Mouse (Mus musculus) brain, embryonic 18.5 days (tissue): ENCODE measurements around the gene Sorbs1.

ENCODE experiments used
- DNase-seq: peaks from one replicate; pipeline ENCODE4 v3.0.0-alpha.2; 2012; ENCODE audit warnings: low read depth, low spot score

Sorbs1 gene

DNA sequence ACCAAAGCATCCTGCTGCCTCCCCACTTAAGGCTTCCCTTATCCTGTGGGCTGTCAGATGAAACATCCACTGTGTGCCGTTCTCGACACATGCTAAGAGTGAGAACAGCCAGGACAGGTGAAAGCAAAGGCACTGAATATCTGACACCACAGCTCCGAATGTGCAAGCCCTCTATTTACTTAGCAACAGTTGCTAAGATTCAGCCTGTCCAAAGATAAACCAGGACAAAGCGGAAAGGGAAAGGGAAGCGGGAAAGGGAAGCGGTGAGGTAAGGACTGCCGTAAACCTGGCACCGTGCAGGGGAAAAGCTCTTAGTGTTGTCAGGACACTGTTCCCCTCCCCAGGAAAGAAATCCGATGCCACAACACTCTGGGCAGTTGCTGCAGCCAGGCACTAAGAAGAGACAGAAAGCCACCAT, 75.9 kb downstream of the Sorbs1 start:
- no peak for DNase-seq

DNA sequence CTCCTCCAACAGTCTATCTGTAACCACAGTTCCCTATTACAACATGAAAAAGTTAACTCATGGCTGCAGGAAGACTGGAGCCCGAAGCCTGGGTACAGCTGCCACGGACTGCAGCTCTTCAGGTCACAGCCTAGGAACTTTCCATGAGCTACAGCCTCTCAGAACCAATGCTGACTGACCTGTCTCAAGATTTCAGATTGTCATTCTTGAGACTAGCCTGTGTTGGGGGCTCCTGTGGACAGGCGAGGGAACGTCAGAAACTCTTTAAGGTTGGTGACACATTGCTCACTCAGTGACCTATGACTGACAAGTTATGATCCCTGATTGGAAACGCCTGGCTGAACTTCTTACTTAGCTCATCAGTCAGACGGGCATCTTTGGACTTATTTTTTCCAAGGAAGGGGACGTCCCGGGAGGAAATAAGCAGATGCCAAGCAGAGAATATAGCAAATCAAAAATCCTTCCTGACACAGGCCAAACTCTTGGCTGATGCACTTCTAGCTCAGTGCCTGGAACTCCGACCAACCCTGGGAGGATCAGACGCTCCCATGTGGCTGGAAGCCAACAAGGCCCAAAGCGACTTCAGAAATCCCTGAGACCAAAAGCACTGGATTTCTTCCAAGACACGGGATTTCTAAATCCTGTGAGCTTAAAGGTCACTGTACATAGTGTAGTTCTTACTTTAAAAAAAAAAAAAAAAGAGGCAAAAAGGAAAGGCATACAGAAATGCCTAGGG, 76.9 kb downstream of the Sorbs1 start:
- DNase-seq, result no peak

DNA sequence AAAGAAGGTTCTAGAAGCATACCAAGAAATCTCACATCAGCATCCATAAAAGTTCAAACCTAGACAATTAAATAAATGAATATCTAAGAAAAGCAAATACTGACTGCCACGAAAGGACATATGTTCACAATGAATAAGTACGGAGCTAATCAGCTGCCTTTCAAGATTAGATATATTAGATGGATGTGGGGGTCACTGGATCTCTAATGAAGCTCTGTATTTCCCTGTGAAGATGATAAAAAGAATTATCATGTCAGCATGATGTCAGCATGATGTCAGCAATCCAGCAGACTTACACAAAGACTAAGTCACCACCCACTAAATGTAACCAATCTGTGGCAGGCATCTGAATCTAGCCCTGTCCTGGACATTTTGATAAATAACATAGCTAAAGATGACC, 77.8 kb downstream of the Sorbs1 start:
- DNase-seq, result no peak

DNA sequence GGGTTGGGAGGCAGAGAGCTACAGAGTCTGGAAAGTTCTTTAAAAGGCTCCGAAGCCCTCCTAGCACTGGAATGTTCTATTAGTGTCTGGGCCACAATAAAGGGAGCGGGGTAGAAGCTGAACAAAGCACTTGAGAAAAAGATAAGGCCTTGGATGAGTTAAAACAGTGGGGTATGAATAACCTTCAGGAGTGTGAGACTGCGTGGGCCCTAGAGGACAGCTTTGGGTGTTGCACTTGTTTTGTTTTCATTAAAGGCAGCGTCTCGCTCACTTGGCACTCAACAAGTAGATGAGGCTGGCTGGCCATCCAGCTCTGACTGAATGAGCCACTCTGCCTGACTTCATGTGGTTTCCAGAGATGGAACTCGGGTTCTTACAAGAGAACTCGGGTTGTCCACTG, 78.5 kb downstream of the Sorbs1 start:
- DNase-seq, result no peak

DNA sequence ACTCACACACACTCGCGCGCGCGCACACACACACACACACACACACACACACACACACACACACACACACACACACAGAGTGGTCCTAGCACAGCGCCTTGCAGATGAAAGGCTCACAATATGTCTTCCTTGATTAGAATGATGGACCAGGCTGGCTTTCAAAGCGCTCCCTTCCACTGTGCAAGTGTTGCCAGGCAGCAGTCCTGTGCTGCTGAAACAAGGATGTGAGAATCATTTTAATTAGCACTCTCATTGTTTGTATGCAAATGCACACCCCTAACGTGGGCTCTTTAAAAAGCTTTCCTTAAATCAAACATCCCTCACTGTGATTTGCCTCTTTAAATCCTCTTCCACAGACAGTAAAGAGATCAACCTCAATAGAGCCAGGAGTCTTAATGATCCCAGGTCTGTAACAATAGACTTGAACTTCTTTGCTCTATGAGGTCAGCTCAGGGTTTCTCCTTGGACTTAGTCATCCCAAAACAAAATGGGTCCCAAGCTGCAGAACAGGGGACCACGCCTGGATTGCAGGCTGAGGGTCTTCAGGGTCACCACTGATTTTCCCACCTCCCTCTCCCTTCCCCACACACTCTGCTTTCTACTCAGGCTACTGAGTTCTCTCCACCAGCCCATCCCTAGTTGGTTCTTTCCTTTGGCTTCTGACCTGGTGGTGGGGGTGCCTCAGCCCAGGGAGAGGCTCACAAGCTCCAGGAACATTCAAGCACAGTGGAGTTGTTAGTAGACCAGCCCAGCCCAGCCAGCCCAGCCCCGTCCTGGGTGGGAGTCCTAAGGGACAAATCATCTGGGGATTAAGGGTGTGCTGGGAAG, 79.3 kb downstream of the Sorbs1 start:
- peak; percentile 69 for DNase-seq

DNA sequence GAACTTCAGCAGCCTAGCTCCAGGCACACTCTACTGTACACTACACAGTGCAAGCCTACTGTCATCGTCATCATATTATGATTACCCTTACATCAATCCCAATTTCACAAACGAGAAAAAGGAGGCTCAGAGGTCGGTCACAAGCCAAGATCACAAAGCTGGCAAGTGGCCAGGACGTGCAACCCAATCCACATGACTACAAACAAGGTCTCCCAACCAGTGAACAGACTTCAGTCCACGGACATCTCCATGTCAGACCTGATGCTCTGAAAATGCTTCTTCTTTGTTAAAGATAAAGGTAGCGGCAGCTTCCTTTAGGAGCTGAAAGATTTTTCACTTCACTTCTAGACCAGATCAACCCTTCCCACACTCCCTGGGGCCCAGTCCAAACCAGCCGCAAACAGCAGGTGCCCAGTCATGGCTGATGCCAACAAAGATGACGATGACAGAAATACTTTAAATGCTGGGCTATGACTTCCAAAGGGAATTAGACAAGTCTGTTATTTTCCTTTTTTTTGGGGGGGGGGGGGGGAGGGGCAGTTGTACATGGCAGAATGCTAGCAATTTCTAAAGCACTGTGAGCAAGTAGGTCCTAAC, 80.2 kb downstream of the Sorbs1 start:
- no peak for DNase-seq

DNA sequence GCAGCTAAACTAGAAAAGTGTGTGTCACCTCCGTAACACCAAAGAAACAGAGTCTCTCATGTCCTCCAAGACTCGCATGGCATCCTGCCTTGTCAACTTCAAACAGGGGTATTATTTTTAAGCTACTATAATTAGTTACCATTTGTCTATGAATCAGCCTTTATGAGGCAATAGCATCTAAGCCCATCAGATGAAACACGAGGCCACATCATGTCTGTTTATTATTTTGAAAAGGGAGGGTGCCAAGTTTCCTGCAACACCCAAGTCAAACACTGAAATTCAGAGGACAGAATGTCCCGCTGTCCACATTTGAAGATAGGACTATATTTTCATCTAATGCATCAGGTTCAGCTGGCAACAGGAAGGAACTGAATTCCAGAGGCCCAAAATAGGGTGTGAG, 81.6 kb downstream of the Sorbs1 start:
- DNase-seq, result no peak

DNA sequence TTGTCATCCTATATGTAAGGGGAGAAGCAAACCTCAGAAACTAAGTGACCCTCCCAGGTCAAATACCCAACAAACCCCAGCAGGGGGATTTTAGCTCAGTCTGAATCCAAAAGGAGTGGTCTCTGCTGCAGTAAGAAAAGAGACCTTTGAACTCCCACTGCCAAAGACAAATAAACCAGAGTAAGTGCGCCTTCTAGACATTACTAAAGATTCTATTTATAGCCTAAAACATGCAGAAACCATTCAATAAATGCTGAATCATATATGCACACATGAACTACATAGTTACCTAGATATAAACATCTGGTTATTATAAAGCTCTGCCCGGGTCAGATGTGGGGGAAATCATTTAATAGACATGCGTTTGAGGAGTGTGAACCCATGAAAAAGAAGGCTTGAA, 84.0 kb downstream of the Sorbs1 start:
- DNase-seq, result no peak

DNA sequence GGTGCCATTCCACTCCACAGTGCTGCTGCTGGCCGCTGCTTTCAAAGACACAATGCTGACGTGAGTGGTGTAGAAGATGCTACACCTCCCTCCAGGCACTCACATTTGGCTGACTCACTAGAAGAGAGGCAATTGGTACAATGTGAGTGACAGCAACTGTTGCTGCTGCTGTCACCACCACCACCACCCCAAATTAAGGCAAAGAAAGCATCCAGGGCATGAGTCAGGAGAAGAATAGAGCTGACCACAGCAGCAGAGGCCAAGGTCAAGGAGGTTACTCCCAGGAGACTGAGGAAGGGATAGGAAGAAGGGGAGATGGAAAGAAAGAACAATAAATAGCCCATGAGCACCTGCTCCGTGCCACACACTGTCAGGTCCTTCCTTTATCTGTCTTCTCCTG, 84.4 kb downstream of the Sorbs1 start:
- DNase-seq, result no peak

DNA sequence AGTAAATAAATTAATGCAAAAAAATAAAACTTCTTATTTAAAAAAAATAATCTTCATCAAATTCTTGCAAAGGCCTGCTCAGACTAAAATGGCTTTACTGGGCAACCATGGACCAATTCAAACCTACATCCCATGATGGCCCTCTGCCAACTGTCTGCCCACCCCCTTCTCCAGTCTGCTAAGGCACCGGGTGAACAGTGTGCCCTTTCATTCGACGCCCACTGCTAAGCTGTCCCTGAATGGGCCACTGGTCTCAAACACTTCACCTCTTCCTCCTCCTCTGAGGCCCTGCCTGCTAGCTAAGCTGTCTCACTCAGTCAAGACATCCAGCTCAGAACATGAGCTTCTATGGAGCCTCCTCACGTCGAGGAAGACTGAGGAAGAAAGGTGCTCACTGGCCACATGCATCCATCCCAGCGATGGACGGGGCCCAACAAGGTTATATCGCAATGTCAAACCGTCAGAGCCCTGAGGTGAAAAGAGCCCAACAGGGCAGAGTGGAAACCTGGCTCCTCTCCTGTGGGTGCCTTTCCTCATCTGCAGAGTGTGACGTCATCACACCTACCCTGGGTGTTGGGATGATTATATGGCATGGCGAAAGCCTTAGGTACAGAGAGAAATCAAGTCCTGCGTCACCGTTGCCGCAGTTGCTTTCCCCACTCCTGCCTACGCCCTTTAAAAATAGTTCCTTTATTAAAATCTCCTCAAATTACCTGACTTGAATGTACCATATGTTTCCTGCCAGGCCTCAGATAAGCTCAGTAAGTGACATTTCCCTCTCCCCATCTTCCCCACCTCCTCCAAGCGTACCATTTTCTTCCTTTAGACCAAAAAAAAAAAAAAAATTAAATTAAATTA, 87.2 kb downstream of the Sorbs1 start:
- DNase-seq, result no peak

DNA sequence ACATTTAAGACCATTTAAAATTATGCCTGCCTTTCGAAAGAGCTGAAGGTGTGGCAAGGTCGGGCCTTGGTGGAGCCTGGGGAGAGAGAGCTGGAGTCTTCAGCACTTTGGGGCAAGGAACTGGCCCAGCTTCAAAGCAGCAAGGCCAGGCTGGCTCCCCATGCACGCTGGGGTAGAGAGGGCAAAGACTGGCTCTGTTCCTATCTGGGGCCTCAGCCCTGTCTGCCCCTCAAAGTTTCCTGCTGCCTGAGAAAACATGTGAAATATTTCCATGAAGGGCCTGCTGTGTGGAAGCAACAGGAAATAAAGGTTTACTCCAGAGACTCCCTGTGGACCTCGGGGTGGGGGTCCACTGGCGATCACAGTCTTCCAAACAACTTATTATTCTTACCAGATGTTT, 88.3 kb downstream of the Sorbs1 start:
- DNase-seq, result no peak

DNA sequence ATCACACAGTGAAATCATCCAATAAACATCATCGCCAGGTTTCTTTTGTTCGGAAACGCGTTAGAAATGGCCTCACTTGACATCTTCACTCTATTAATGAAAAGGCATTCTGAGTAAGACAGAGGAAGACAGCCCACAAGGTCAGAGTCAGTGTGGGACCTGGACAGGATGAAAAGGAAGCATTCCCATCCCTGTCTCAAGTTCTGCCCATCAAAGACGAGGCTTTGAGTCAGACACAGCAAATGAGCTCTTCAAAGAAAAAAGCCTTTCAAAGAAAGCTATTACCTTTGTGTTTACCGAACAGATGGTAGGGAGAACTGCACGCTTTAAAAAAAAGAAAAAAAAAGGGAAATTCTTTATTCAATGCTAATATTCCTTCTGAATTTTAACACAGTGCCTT, 92.5 kb downstream of the Sorbs1 start:
- no peak for DNase-seq

DNA sequence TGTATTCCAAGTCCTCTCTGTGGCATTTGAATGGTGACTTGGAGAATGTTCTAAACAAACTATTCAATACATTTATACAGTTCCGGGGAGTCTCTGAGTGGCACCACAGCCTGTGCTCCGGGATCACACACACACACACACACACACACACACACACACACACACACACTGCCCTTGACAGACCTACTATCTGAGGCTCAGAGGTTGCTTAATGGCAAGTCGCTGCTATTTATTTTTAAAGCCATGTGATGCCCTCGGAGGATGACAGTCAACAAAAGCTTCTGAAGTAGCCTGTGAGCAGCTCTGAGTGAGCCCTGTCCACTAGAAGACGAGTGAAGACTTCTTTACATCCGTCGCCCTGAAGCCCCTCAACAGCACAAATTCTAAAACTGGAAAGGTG, 94.3 kb downstream of the Sorbs1 start:
- DNase-seq, result no peak

DNA sequence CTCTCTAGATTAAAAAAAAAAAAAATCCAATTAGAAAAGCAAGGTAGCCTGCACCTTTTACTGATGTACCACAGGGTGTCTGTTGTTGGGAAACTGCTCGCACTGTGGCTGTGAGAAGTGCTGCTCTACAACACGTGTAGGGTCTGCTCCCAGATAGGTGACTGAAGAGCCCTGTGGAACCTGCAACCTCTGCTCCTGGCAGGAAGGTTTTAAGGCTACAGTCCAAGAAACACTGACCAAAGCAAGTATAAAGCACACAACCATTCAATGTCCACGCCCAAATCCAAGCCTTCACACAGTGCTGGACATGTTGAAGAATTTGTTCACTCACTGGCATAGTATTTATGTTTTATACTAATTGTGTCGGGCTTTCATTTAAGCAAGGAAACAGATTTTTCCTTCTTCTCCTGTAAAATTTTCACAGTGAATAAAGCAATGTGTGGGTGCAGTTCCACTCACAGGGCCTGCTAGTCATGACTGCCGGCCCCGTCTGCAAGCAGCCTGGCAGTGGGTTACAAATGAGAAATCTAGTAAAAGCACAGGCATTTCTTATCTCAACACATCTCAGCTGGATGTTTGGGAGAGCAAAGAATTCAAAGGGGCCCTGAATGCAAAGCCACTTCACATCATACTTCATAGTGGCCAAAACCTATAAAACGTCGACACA, 96.3 kb downstream of the Sorbs1 start:
- no peak for DNase-seq

DNA sequence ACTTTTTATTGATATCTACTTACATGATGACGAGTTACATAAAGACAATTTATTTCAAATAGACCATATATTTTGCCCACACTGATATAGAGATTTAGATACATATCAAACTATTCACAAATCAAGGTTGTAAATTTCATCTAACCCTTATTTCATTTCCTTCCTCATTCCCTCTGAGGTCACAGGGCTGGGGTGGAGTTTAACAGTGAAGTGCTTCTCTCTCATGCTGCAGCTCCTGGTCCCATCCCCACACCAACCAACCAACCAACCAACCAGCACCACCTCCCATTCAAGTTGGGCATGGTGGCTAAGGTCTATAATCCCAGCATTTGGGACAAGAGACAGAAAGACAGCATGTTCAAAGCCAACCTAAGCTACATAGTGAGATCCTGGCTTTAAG, 97.9 kb downstream of the Sorbs1 start:
- DNase-seq, result no peak

DNA sequence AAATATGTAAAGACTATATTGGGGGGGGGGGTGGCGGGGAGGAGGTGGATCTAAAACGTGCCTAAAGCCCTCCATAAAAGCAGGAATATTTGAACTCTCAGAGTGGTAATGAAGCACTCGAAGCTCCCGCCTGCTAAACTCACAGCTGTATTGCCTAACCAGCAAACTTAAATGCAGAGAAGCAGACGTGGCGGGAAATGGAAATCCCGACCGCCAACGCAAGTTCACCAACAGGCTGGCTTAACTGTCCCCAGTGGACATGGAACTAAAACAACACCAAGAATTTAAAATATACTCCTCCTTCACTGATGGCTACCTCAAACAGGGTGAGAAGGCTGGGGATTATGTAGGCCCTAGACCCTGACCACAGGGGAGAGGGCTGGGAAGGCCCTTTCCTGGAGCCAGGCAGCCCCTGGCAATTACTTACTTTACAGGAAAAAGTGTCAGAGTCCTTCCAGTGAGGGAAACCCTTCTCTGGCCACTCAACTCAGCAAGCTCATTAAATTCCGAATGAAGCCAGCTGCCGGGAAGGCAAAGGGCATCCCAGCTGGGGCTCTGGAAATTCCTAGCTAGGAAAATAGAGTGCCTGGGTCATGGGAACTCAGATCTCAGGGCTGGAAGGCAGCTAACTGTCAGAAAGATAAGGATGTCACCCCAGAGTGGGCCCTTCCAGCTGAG, 98.6 kb downstream of the Sorbs1 start:
- DNase-seq, result no peak

DNA sequence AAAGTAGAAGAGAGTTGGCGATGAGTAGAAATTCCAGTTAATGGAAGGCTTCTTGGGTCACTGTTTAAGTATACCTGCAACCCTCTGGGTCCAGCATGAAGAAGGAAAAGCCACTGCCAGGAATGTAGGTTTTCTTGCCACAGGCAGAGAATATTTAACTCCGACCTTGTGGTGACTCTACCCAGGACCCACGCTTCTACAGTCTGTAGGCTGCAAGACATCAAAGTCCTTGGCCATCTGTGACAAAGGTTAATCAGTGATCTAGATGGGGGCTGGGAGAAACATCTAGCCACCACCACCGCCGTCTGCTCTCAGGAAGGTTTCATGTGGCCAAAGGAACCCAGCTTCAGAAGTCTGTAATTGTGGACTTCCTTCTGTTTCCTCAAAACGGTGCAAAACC, 99.2 kb downstream of the Sorbs1 start:
- DNase-seq, result no peak

DNA sequence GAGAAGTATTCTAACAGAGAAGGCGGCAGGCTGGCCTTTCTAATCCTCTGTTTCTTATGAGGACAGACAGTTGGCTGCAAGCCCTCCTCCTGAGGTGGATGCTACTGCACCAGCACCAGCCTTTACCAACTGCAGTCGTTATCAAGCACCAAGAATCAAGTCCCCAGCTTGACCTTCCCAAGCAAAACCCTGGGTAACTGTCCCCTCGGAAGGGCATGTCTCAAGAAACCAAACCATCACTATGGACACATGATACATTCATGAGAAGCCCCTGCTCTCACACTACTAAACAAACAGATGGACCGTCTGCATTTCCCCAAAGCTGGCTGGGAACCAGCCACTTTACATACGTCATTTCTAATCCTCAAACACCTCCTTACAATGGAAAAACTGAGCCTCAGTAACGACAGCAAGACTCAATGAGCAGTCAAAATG, 102.2 kb downstream of the Sorbs1 start:
- DNase-seq, result no peak

DNA sequence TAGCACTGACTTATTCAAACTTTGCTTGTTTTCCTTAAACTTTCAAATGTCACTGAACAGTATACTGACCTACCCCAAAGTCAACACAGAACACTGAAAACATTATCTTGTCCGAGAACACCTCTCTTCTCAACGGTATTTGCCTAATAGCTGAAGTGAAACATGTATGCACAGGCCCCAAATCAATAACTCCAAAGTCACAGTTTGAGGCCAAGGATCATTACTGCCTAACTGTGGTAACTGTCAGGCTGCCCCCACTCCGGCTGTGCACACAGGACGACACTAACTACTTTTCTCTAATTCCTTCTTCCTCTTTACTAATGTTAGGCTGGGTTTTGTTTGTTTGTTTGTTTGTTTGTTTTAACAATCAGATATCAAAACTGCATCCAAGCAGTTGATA, 103.1 kb downstream of the Sorbs1 start:
- DNase-seq, result no peak

DNA sequence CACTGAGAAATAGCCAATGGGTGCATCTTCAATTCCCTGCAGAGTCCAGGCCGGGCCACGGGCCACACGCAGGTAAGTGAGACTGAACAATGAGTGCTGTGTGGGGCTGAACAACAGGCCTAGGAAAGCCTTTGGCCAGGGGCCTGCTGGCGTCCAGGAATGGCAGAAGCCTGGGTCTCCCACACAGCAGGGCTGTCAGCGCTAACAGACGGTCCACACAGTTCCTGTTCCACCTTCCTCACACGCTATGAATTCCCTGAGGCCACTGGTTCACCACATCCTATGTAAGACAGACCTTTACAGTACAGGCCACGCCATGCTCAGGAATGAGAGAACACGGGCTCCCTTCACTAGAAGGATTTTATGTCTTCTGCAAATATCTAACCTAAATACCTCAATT, 103.5 kb downstream of the Sorbs1 start:
- no peak for DNase-seq
